8 mouse cellular contexts compared by ENCODE assay signal in genomic region chr13:54565594-54566345, GRCm38 (mm10). TPM values are rescaled to one million over a fixed set of nuclear protein-coding genes. Genes with fewer than 3 reads are reported as not detected.
DNase-seq lines count a peak whose midpoint lies in the region; ATAC-seq and TF ChIP-seq lines count a peak whose summit lies in the region.

No protein-coding gene starts in this region.

- H3K27ac ChIP-seq in embryonic facial prominence, embryonic 13.5 days: no peak overlapping the region
- H3K27ac ChIP-seq in heart, embryonic 15.5 days: peak overlapping the region; percentile 49; the same call in 1 of the 2 replicates

- ATAC-seq in embryonic facial prominence, embryonic 13.5 days (ENCODE audit: insufficient number of reproducible peaks, insufficient read depth, low FRiP score, low TSS enrichment, low read depth): peak; percentile 5; the same call in 1 of the 2 replicates
- ATAC-seq in heart, embryonic 15.5 days (replicated peaks; ENCODE audit: insufficient number of reproducible peaks, insufficient read depth, low FRiP score, low read depth): peak; percentile 34; the same call in 1 of the 2 replicates

- TF ChIP-seq POLR2A in lung, adult 2 months (IDR thresholded peaks at IDR 0.05; ENCODE audit: borderline replicate concordance, extremely low read depth, low read depth, low read length): no peak

- no peaks in the 10 kb centered on the region for H3K9me3 ChIP-seq in embryonic facial prominence, embryonic 13.5 days
- H3K9me3 ChIP-seq in heart, embryonic 15.5 days (replicated peaks): no peaks in the 10 kb centered on the region

- H3K9ac ChIP-seq in embryonic facial prominence, embryonic 13.5 days: 0 out of 2 replicates have a peak overlapping the region, but pooled peaks have one; percentile 46
- H3K9ac ChIP-seq in heart, embryonic 15.5 days: peak overlapping the region; percentile 94

- H3K27me3 ChIP-seq in embryonic facial prominence, embryonic 13.5 days: no peaks in the 10 kb centered on the region
- no peaks in the 10 kb centered on the region for H3K27me3 ChIP-seq in heart, embryonic 15.5 days

- H3K4me2 ChIP-seq in embryonic facial prominence, embryonic 13.5 days: peak overlapping the region; percentile 90
- H3K4me2 ChIP-seq in heart, embryonic 15.5 days: peak overlapping the region; percentile 73

- H3K4me1 ChIP-seq in embryonic facial prominence, embryonic 13.5 days: peaks cover 12% of the 10 kb centered on the region
- peaks cover 14% of the 10 kb centered on the region for H3K4me1 ChIP-seq in heart, embryonic 15.5 days (replicated peaks)
- peaks cover 10% of the 10 kb centered on the region for H3K4me1 ChIP-seq in lung, adult 2 months (ENCODE audit: control insufficient read depth, insufficient read depth, low read length)

- 40% methylated on average over 8 of the region's 8 CpGs for WGBS in embryonic facial prominence, embryonic 13.5 days
- WGBS in heart, embryonic 15.5 days: 48% methylated on average over 8 of the region's 8 CpGs
- WGBS in lung, adult 2 months: 51% methylated on average over 8 of the region's 8 CpGs

- peaks cover 30% of the 10 kb centered on the region for H3K36me3 ChIP-seq in embryonic facial prominence, embryonic 13.5 days
- peaks cover 9% of the 10 kb centered on the region for H3K36me3 ChIP-seq in heart, embryonic 15.5 days

- DNase-seq in 416B (ENCODE audit: low read depth) (peak; percentile 78), MN1 (ENCODE audit: low spot score) (peak; percentile 54)
- peak; percentile 70 for DNase-seq in kidney, postnatal 14 days
- peak; percentile 51 for DNase-seq in lung, adult 2 months
- peak; percentile 71 for DNase-seq in retina, embryonic 14.5 days (ENCODE audit: low spot score)
- DNase-seq in natural killer cell, adult 2 months (ENCODE audit: low spot score in 2 of 2): no peak

- peak; percentile 63 for TF ChIP-seq CTCF in lung, adult 2 months (IDR thresholded peaks at IDR 0.05; ENCODE audit: insufficient read depth, low read length)

- H3K4me3 ChIP-seq in embryonic facial prominence, embryonic 13.5 days: peak overlapping the region; percentile 98
- peak overlapping the region; percentile 90 for H3K4me3 ChIP-seq in heart, embryonic 15.5 days
- H3K4me3 ChIP-seq in lung, adult 2 months (replicated peaks; ENCODE audit: extremely low read depth, low read depth, low read length): peak overlapping the region; percentile 59

RNA-seq across cellular contexts. Expression of gene 4833439L19Rik, which starts 0.5 kb away (rescaled TPM):
- 150 and 153 TPM in 2 replicates for polyA plus RNA-seq in embryonic facial prominence, embryonic 13.5 days (2015; fragmentation: Nextera tagmentation; extraction: Ambion mirVana)
- polyA plus RNA-seq in heart, embryonic 15.5 days (2015; fragmentation: Nextera tagmentation; extraction: Ambion mirVana): 111 and 124 TPM in 2 replicates
- 106 TPM in 2 replicates for polyA plus RNA-seq in lung, adult 2 months (2012; rRNA removed)

RNA-seq across cellular contexts. Expression of gene Arl10, which starts 9.0 kb away (rescaled TPM):
- 31.0 and 33.8 TPM in 2 replicates for polyA plus RNA-seq in embryonic facial prominence, embryonic 13.5 days (2015; fragmentation: Nextera tagmentation; extraction: Ambion mirVana)
- 16.4 and 21.1 TPM in 2 replicates for polyA plus RNA-seq in heart, embryonic 15.5 days (2015; fragmentation: Nextera tagmentation; extraction: Ambion mirVana)
- 30.8 and 41.5 TPM in 2 replicates for polyA plus RNA-seq in lung, adult 2 months (2012; rRNA removed)

RNA-seq across cellular contexts. Expression of gene Nop16, which starts 24.1 kb away (rescaled TPM):
- 97.5 and 113 TPM in 2 replicates for polyA plus RNA-seq in embryonic facial prominence, embryonic 13.5 days (2015; fragmentation: Nextera tagmentation; extraction: Ambion mirVana)
- 45.5 and 52.0 TPM in 2 replicates for polyA plus RNA-seq in heart, embryonic 15.5 days (2015; fragmentation: Nextera tagmentation; extraction: Ambion mirVana)
- polyA plus RNA-seq in lung, adult 2 months (2012; rRNA removed): 4.8 and 9.1 TPM in 2 replicates

RNA-seq across cellular contexts. Expression of gene Higd2a, which starts 24.2 kb away (rescaled TPM):
- polyA plus RNA-seq in embryonic facial prominence, embryonic 13.5 days (2015; fragmentation: Nextera tagmentation; extraction: Ambion mirVana): 168 and 183 TPM in 2 replicates
- polyA plus RNA-seq in heart, embryonic 15.5 days (2015; fragmentation: Nextera tagmentation; extraction: Ambion mirVana): 246 and 315 TPM in 2 replicates
- 110 and 112 TPM in 2 replicates for polyA plus RNA-seq in lung, adult 2 months (2012; rRNA removed)

RNA-seq across cellular contexts. Expression of gene Cltb, which starts 45.4 kb away (rescaled TPM):
- 38.0 and 39.1 TPM in 2 replicates for polyA plus RNA-seq in embryonic facial prominence, embryonic 13.5 days (2015; fragmentation: Nextera tagmentation; extraction: Ambion mirVana)
- 47.1 and 55.7 TPM in 2 replicates for polyA plus RNA-seq in heart, embryonic 15.5 days (2015; fragmentation: Nextera tagmentation; extraction: Ambion mirVana)
- polyA plus RNA-seq in lung, adult 2 months (2012; rRNA removed): 96.4 and 109 TPM in 2 replicates

Comparison
In these comparisons a context has a peak if more than half of its experiments do, and no peak if none do; other contexts are left out.
1. DNase-seq: peak in 416B (single experiment), MN1 (single experiment), kidney, postnatal 14 days (single experiment), lung, adult 2 months (single experiment) and retina, embryonic 14.5 days (single experiment); none in natural killer cell, adult 2 months (0 of 2).
2. Peak in every context shown above with its lines, with median percentiles within 50 percentile points of each other: H3K4me3 ChIP-seq.